Mouse (Mus musculus) cerebellum, adult 2 months (tissue): ENCODE measurements around the gene Rasa3.

Source experiments
- CTCF ChIP-seq: fragments of 200-500 bp; IDR thresholded peaks from 2 replicates; pipeline ENCODE4 v1.5.1; 2011; ENCODE audit warnings: low read depth, mild to moderate bottlenecking, control low read depth, low read length, moderate library complexity, borderline replicate concordance; ENCODE audit not compliant: insufficient read depth
- POLR2A ChIP-seq: fragments of 200-500 bp; IDR thresholded peaks from 2 replicates; pipeline ENCODE4 v1.6.1; 2011; ENCODE audit warnings: low read length, control low read depth, borderline replicate concordance; ENCODE audit not compliant: insufficient read depth

GRCm38 (mm10) chr8:13550718-13551573 lies 126.5 kb downstream of the Rasa3 start:
- peak; percentile 98 for TF ChIP-seq CTCF
- TF ChIP-seq POLR2A, result no peak
